16 mouse cellular contexts compared by ENCODE assay signal in the genomic region with DNA sequence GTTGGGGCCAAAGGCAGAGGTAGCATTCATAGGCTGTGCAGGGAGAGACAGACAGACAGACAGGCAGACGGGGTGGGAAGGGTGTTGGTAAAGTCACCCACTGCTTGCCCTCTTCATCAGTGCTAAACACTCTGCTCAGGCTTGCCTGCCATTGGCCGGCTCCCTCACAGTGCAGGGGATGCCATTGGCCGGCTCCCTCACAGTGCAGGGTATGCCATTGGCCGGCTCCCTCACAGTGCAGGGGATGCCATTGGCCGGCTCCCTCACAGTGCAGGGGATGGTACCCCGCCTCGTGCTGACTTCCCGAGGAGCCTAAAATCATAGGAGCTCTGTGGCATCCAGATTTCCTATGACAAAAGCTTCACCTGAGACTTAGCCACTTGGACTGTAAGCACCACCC. TPM values are rescaled to one million over a fixed set of nuclear protein-coding genes. Genes with fewer than 3 reads are reported as not detected.
DNase-seq lines count a peak whose midpoint lies in the region; ATAC-seq and TF ChIP-seq lines count a peak whose summit lies in the region.
"Had no signal": no experiment of that assay in that cellular context is flagged by ENCODE, and none has a peak within 500 bp of the region (broad histone marks: within the 10 kb centered on the region; RNA-seq: fewer than 3 reads in every experiment).

No protein-coding gene starts in this region.

- no peak overlapping the region for H3K27ac ChIP-seq in kidney, embryonic 14.5 days (ENCODE audit: low read depth, low read length)
- no peak overlapping the region for H3K27ac ChIP-seq in midbrain, postnatal 0 days (ENCODE audit: low read depth, low read length)
- H3K27ac ChIP-seq in midbrain, embryonic 14.5 days (replicated peaks; ENCODE audit: low read depth, low read length), result no peak overlapping the region
- no peak overlapping the region for H3K27ac ChIP-seq in forebrain, embryonic 16.5 days (ENCODE audit: low read length)
- no peak overlapping the region for H3K27ac ChIP-seq in neural tube, embryonic 14.5 days (ENCODE audit: low read depth, low read length)
- H3K27ac ChIP-seq: gastrocnemius, adult 2 months; intestine, embryonic 15.5 days; stomach, postnatal 0 days had no signal

- H3K9me3 ChIP-seq in kidney, embryonic 14.5 days (ENCODE audit: control insufficient read depth, low read length), result no peaks in the 10 kb centered on the region
- H3K9me3 ChIP-seq in midbrain, postnatal 0 days (ENCODE audit: low read length), result no peaks in the 10 kb centered on the region
- no peaks in the 10 kb centered on the region for H3K9me3 ChIP-seq in midbrain, embryonic 14.5 days (ENCODE audit: control insufficient read depth, low read length)
- H3K9me3 ChIP-seq in forebrain, embryonic 16.5 days (ENCODE audit: control insufficient read depth, low read length), result no peaks in the 10 kb centered on the region
- no peaks in the 10 kb centered on the region for H3K9me3 ChIP-seq in neural tube, embryonic 14.5 days (ENCODE audit: control insufficient read depth, low read length)
- H3K9me3 ChIP-seq: intestine, embryonic 15.5 days had no signal

- H3K27me3 ChIP-seq in kidney, embryonic 14.5 days (ENCODE audit: control insufficient read depth, insufficient read depth, low read length), result no peaks in the 10 kb centered on the region
- H3K27me3 ChIP-seq in midbrain, postnatal 0 days (ENCODE audit: insufficient read depth, low read length), result no peaks in the 10 kb centered on the region
- no peaks in the 10 kb centered on the region for H3K27me3 ChIP-seq in midbrain, embryonic 14.5 days (ENCODE audit: control insufficient read depth, insufficient read depth, low read length)
- H3K27me3 ChIP-seq in forebrain, embryonic 16.5 days (replicated peaks; ENCODE audit: control insufficient read depth, insufficient read depth, low read length), result no peaks in the 10 kb centered on the region
- H3K27me3 ChIP-seq in neural tube, embryonic 14.5 days (ENCODE audit: control insufficient read depth, insufficient read depth, low read length), result no peaks in the 10 kb centered on the region
- H3K27me3 ChIP-seq: intestine, embryonic 15.5 days had no signal

- no peaks in the 10 kb centered on the region for H3K36me3 ChIP-seq in kidney, embryonic 14.5 days (ENCODE audit: control insufficient read depth, insufficient read depth, low read length)
- H3K36me3 ChIP-seq in midbrain, postnatal 0 days (ENCODE audit: insufficient read depth, low read length), result peaks cover 66% of the 10 kb centered on the region
- H3K36me3 ChIP-seq in midbrain, embryonic 14.5 days (ENCODE audit: control insufficient read depth, insufficient read depth, low read length), result peaks cover 99% of the 10 kb centered on the region
- peaks cover 33% of the 10 kb centered on the region for H3K36me3 ChIP-seq in forebrain, embryonic 16.5 days (ENCODE audit: control insufficient read depth, insufficient read depth)
- peaks cover 38% of the 10 kb centered on the region for H3K36me3 ChIP-seq in neural tube, embryonic 14.5 days (ENCODE audit: control insufficient read depth, insufficient read depth, low read length)
- H3K36me3 ChIP-seq: intestine, embryonic 15.5 days had no signal

- DNase-seq in kidney, postnatal 14 days, result no peak
- no peak for DNase-seq in midbrain, postnatal 0 days (ENCODE audit: low spot score)
- no peak for DNase-seq in midbrain, embryonic 14.5 days
- DNase-seq in layer of hippocampus, adult 18-20 months (ENCODE audit: low spot score in 2 of 2), result no peak
- DNase-seq: cerebellum, postnatal 14 days; gastrocnemius, adult 2 months; heart, postnatal 10 days; layer of hippocampus, postnatal 36 days; liver, postnatal 0 days; thymus, postnatal 4 days had no signal

- peak; percentile 57; the same call in 1 of the 2 replicates for ATAC-seq in kidney, embryonic 14.5 days (ENCODE audit: low FRiP score, low TSS enrichment)
- peak; percentile 55; the same call in 1 of the 2 replicates for ATAC-seq in midbrain, postnatal 0 days (ENCODE audit: low FRiP score)
- ATAC-seq in midbrain, embryonic 14.5 days (ENCODE audit: low FRiP score, low TSS enrichment), result no peak
- ATAC-seq in forebrain, embryonic 16.5 days, result peak; percentile 54
- peak; percentile 58; the same call in 1 of the 2 replicates for ATAC-seq in neural tube, embryonic 14.5 days (ENCODE audit: low read depth)
- ATAC-seq: intestine, embryonic 15.5 days; liver, postnatal 0 days had no signal

- H3K4me3 ChIP-seq in kidney, embryonic 14.5 days (ENCODE audit: low read length), result no peak overlapping the region
- no peak overlapping the region for H3K4me3 ChIP-seq in midbrain, postnatal 0 days (ENCODE audit: low read depth, low read length)
- no peak overlapping the region for H3K4me3 ChIP-seq in midbrain, embryonic 14.5 days (replicated peaks; ENCODE audit: low read depth, low read length)
- H3K4me3 ChIP-seq in forebrain, embryonic 16.5 days (replicated peaks; ENCODE audit: low read length), result no peak overlapping the region
- H3K4me3 ChIP-seq in neural tube, embryonic 14.5 days (ENCODE audit: low read depth, low read length), result no peak overlapping the region
- H3K4me3 ChIP-seq: gastrocnemius, adult 2 months; intestine, embryonic 15.5 days had no signal

- no peaks in the 10 kb centered on the region for H3K4me1 ChIP-seq in kidney, embryonic 14.5 days (ENCODE audit: control insufficient read depth, insufficient read depth, low read length)
- no peaks in the 10 kb centered on the region for H3K4me1 ChIP-seq in midbrain, postnatal 0 days (ENCODE audit: insufficient read depth, low read length)
- no peaks in the 10 kb centered on the region for H3K4me1 ChIP-seq in midbrain, embryonic 14.5 days (ENCODE audit: control insufficient read depth, insufficient read depth, low read length)
- no peaks in the 10 kb centered on the region for H3K4me1 ChIP-seq in forebrain, embryonic 16.5 days (replicated peaks; ENCODE audit: control insufficient read depth, insufficient read depth, low read length)
- H3K4me1 ChIP-seq in neural tube, embryonic 14.5 days (ENCODE audit: control insufficient read depth, insufficient read depth, low read length), result no peaks in the 10 kb centered on the region
- H3K4me1 ChIP-seq: intestine, embryonic 15.5 days had no signal

- TF ChIP-seq CTCF in midbrain, postnatal 0 days (IDR thresholded peaks at IDR 0.05), result no peak

- 46% methylated on average over 8 of the region's 8 CpGs for WGBS in kidney, embryonic 14.5 days
- WGBS in midbrain, postnatal 0 days, result 49% methylated on average over 8 of the region's 8 CpGs
- WGBS in midbrain, embryonic 14.5 days, result 53% methylated on average over 8 of the region's 8 CpGs
- WGBS in forebrain, embryonic 16.5 days, result 53% methylated on average over 8 of the region's 8 CpGs
- WGBS in neural tube, embryonic 14.5 days, result 49% methylated on average over 8 of the region's 8 CpGs

- no peak overlapping the region for H3K9ac ChIP-seq in kidney, embryonic 14.5 days (ENCODE audit: low read depth, low read length)
- no peak overlapping the region for H3K9ac ChIP-seq in midbrain, postnatal 0 days (replicated peaks; ENCODE audit: low read length, poor library complexity, severe bottlenecking)
- H3K9ac ChIP-seq in midbrain, embryonic 14.5 days (replicated peaks; ENCODE audit: low read length), result no peak overlapping the region
- H3K9ac ChIP-seq in forebrain, embryonic 16.5 days (replicated peaks; ENCODE audit: low read depth, low read length), result no peak overlapping the region
- H3K9ac ChIP-seq in neural tube, embryonic 14.5 days (replicated peaks; ENCODE audit: low read depth, low read length), result no peak overlapping the region
- H3K9ac ChIP-seq: intestine, embryonic 15.5 days; liver, postnatal 0 days had no signal

- no peak overlapping the region for H3K4me2 ChIP-seq in kidney, embryonic 14.5 days (replicated peaks; ENCODE audit: low read depth, low read length)
- no peak overlapping the region for H3K4me2 ChIP-seq in midbrain, postnatal 0 days (ENCODE audit: low read depth, low read length, poor library complexity, severe bottlenecking)
- no peak overlapping the region for H3K4me2 ChIP-seq in midbrain, embryonic 14.5 days (ENCODE audit: low read length)
- H3K4me2 ChIP-seq in forebrain, embryonic 16.5 days (ENCODE audit: low read length), result no peak overlapping the region
- H3K4me2 ChIP-seq in neural tube, embryonic 14.5 days (ENCODE audit: low read depth, low read length), result no peak overlapping the region
- H3K4me2 ChIP-seq: intestine, embryonic 15.5 days had no signal

RNA-seq across cellular contexts. Expression of a gene that starts 59.1 kb away (rescaled TPM):
- polyA plus RNA-seq in kidney, embryonic 14.5 days (2014; fragmentation: Nextera tagmentation; extraction: Ambion mirVana), result 0.26 and 0.32 TPM in 2 replicates
- 55.4 and 69.2 TPM in 2 replicates for total RNA-seq in midbrain, postnatal 0 days (2014; rRNA removed)
- polyA plus RNA-seq in midbrain, postnatal 0 days (2015; fragmentation: Nextera tagmentation; extraction: Ambion mirVana), result 14.7 and 15.6 TPM in 2 replicates
- 36.9 and 65.3 TPM in 2 replicates for polyA plus RNA-seq in midbrain, embryonic 14.5 days (2014; fragmentation: Nextera tagmentation; extraction: Ambion mirVana)
- polyA plus RNA-seq in forebrain, embryonic 16.5 days (2015; fragmentation: Nextera tagmentation; extraction: Ambion mirVana), result 134 and 147 TPM in 2 replicates
- polyA plus RNA-seq in neural tube, embryonic 14.5 days (2014; fragmentation: Nextera tagmentation; extraction: Ambion mirVana), result 18.5 and 43.6 TPM in 2 replicates
- 10 to 100 TPM; 68.0 to 84.8 TPM for total RNA-seq in layer of hippocampus, adult 18-20 months (2021)
- polyA plus RNA-seq: C2C12 had no signal

Comparison
In these comparisons a context has a peak if more than half of its experiments do, and no peak if none do; other contexts are left out.
1. RNA of a gene that starts 59.1 kb away (polyA plus RNA-seq): 134 to 147 TPM in forebrain, embryonic 16.5 days, 36.9 to 65.3 TPM in midbrain, embryonic 14.5 days, 18.5 to 43.6 TPM in neural tube, embryonic 14.5 days and 14.7 to 15.6 TPM in midbrain, postnatal 0 days; 0.26 to 0.32 TPM in kidney, embryonic 14.5 days; every median in the first group is over 10 times any median in the second.